Mouse (Mus musculus) T-cell, adult 2 months (primary cell): Measurements from ENCODE around the gene Wnt4.

Experiments
- DNase-seq: peaks from one replicate; pipeline ENCODE4 v3.0.0; 2022; ENCODE audit warnings: low spot score

Wnt4 gene

DNA sequence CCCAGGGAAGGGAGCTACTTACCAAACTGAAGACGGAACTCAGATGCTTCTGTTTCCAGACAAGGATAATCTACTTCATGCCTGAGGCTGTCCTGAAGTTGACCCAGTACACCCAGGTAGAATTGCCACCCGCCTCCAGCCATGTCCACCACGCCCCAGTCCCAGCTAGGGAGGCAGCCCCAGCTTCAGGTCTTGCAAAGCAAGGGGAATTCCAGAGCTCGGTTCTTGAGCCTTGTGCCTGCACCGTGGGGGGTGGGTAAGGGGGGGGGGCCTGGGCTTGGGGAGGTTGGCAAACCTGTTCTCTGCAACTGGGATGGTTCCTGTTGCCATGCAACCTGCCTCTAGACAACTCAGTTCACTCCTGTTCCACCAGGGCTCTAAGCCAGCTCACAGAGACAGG is 2.1 kb downstream of the Wnt4 start:
- DNase-seq, result no peak

DNA sequence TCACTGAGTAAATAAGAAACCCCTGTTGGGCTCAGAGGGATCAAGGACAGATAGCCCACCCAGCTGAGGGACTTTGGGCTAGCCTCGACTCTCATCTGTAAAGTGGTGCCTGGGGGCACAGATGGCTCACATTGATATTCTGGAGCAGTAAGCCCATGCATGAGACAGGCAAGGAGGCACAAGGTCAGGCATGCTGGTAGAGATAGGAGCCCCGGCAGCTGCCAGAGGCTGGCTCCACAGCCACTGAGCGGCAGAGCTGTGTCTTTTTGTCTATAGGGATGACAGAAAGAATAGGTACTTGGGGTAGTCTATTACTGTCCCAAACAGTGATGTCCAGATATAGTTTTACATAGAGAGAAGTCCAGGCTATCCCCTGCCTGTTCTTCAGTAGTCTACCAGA is 4.0 kb downstream of the Wnt4 start:
- no peak for DNase-seq

DNA sequence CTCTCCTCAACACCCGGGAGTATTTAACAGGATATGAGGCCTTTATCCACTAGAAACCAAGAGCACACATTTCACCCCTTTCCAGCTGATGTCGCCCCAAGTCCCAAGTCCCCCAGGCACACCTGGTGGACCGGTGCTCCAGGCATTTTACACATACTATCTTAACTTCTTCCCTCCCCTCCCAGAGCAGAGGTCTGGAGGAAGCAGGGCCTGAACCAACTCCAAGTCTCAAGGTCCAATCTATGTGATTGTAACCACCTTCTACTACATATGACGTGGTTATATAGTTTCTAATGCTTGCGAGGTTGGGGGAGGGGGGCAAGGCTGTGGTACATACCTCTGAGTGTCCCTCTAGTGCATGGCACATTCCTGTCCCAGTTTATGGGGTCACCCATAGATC is 4.8 kb downstream of the Wnt4 start:
- DNase-seq, result no peak

DNA sequence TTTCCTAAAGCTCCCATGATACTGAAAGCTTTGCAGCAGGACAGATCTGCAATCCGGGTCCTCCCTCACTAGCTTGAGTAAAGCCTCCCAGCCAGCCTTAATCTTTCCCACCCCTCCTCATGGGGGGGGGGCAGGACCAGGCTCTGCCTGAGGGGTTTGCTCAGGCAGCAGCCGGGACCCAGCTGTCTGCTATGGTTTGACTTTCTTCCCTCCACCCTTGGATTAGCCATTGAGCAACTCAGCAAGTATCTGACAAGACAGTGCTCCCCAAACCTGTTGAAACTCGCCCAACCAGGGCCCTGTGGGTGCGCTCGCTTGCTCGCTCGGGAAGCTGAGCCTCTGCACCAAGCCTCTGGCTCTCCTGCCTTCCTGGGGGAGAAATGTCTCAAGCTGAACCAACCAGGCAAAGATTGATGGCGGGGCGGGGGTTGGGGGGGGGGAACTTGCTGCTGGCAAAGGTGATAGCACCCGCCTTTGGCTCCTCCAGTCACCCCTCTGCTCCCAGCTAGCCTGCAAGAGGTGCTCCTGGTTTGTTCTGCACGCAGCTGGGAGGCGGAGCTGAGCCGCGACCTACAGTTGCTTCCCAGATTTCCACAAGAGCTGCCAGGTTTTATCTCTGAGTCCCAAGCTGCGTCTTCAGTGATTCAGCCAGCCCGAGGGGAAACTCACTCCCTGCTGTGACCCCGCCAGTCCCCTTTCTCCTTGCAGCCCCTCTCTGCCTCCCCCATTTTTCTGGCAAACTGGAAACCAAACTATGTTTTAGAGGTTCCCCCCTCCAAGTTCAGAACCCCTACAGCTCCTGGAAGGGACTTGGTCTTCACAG is 5.5 kb downstream of the Wnt4 start:
- no peak for DNase-seq

DNA sequence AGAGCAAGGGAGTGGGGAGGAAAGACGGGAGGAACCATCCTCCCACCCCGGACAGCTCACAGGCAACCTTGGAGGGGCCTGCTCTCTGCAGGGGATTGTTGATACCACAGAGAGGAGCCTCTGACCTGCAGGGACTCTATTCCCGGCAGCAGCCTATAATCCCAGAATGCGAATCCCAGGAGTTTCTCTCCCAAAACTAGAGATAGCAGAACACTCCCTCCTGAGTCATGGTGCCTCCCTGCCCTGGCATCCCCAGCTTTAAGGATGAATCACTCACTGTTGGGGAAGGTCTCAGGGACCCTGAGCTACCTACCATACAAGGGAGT is 6.1 kb downstream of the Wnt4 start:
- DNase-seq, result no peak

DNA sequence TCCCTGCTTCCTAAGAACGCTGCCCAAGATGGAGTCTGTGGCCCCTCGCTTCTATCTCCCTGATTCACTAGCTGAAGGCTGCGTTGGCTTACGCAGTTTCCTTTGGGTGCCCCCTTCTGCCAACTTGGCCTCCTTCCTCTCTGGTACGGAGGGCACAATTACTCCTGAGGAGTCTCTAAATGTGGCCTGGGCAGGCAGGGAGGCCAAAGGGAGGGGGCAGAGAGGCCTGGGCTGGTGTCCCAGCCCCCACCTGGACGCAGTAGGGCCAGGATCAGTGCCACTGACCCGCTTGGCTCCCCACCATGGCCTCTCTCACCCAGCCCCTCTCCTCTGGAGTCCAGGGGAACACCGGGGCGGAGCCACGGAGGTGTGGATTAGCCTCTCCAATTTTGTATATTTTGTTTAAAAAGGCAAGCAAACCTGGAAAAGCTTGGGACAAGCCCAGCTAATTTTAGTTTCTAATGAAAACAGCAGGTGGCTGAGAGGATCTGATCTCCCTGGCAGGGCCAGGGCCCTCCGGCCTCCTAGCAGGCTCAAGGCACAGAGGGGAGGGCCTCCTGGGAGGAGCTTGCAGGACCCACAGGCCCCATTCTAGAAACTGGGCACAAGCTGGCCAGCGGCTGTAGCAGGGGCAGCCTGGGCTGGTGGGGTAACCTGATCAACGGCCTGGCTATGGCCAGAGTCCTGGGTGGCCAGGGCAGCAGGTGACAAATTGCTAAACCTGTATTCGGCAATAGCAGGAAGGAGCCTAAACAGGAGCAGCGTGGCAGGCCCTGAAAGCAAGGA is 8.8 kb downstream of the Wnt4 start:
- no peak for DNase-seq

DNA sequence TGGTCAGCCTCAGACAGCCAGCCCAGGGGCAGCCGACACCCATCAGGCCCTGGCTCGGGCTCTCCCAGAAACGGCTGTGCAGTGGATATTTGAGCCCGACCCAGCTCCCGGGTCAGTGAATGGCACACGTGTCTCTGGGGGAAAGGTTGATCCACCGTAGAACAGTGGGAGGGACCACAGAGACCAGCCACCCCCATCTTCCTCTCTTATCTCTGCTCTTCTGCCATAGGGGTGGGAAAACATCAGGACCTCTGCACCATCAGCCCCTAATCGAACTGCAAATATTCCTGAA is 9.3 kb downstream of the Wnt4 start:
- no peak for DNase-seq

DNA sequence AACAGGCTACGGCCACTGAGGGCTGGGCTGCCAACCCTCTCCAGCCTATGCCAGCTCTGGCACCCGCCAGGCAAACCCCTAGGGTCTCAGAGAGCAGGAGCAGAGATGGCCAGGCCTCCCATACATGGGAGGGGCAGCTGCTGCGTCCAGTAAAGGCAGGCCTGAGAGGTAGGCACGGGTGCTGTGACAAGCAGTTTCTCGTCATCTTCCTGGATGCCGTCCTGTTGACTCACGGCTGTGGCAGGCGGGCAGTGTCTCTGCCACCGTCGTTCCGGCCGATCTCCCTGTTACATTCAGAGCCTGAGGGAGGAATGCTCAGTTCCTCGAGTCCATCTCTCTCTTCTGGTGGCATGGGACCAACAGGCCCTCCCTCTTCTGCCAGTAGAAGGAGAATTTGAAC is 9.9 kb downstream of the Wnt4 start:
- DNase-seq, result no peak

DNA sequence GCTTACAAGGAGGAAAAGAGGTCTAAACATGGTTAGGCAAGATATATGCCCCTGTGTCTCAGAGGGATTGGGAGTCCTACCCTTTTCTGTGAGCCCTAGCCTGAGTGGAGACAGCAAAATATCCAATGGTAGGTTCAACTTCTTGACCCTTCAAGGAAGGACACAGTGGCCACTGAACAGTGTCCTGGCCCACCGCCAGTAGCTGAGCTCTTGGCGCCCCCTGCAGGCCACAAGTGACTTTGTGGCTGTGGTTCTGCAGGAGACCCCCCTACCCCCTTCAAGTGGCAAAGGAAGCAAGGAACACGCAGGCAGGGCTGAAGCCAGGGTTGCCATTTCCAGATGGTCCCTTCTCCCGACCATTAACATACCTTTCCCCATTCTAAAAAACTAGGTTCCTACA is 10.5 kb downstream of the Wnt4 start:
- peak; percentile 11 for DNase-seq

DNA sequence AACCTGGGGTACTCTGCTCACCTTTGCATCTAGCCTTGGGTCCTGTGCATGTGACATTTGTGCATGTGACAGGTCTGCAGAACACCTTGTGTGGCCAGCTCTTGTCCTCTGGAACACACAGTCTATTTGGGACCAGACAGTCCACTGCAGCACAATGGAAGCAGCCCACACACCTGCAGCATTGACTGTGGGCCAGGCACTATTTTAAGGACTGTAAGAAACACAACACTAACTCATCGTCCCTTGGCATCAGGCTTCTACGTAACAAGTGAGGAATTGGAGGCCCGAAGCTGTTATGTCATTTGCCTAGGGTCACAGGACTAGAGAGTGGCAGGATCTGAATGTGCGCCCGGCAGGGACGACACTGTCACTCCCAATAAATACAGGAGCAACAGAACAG is 12.4 kb downstream of the Wnt4 start:
- no peak for DNase-seq

DNA sequence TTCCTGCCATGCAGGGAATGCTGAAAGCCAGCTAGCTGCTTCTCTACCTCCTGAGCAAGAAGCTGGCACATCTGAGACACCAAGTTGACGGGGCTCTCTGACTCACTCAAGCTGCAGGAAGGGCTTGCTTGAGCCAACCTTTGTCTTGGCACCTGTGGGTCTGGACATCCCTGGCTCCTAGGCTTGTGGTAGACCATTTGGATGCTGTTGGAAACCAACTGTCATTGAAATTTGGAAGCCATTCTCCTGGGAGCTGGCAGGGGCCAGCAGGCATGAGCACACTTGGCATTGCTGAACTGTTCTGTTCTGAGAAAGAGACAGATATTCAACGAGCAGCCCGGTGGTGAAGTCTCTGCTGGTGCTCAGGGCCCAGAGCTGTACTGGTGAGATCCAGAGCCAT is 13.0 kb downstream of the Wnt4 start:
- DNase-seq, result no peak

DNA sequence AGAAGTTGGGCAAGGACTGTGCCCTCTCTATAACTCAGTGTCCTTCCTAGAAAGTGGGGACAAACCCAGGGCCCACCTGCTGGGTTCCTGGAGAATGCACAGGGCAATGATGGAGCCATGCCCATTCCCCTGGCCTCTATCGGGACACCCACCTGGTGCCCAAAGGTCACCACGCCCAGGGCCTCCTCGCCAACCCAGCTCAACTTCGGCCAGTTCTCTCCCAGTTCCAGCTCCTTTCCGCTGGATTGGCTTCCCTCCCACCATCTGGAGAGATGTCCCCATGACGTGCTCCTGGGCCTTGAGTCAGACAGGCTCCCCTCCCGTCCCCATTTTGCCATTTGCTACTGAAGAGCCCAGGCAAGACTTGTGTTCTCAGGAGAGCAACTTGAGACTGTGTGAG is 15.3 kb downstream of the Wnt4 start:
- no peak for DNase-seq

DNA sequence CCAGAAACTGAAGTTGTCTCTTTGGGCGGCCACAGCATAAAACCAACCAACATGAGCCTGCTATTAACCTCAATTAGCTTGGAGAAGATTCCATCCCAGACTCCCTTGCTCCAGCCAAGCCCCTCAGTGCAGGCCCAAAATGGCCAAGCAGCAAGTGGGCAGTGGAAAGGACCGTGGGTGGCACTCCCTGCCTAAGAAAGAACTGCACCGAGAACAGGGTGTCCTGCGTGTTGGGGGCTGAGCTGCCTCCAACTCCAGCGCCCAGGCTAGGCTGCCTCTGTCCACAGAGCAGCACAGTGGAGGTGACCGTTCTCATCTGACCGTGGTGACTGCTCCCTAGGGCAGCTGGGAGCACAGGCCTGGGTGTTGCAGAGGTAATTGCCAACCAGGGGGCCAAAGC is 16.7 kb downstream of the Wnt4 start:
- no peak for DNase-seq

DNA sequence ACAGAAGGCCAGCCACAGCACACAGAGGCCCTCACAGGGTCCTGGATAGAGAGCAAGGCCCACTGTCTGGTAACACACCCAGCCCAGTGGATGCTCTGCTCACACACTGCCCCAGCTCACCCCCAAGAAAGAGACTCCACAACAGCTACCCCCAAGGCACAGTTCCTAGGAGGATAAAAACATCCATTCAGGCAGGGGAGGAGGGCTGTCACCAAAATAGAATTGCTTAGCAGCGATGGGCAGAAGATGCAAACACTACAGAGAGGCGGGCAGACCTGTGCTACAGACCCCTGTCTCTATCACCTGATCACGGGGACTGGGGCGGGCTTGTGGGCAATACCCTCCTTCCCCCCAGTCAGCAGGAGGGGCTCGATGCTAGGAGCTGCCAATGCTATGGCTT is 17.2 kb downstream of the Wnt4 start:
- DNase-seq, result no peak

DNA sequence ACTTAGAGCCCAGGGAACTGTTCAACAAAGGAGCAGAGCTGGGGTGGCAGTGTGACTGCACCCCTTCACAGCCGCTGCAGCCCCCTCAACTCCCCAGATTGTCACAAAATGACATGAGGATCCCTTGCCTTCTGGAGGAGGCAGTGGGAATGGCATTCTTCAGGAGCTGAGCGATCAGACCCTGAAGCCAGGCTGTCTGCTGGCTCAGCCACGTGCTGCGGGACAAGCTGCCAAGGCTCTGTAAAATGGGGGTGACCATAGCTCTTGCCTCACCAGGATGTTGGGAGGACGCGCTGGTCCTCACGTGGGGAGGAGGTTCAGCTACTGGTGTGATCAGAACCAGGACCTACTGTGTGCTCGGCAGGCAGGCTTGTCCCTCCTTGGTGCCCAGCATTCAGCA is 17.7 kb downstream of the Wnt4 start:
- no peak for DNase-seq

DNA sequence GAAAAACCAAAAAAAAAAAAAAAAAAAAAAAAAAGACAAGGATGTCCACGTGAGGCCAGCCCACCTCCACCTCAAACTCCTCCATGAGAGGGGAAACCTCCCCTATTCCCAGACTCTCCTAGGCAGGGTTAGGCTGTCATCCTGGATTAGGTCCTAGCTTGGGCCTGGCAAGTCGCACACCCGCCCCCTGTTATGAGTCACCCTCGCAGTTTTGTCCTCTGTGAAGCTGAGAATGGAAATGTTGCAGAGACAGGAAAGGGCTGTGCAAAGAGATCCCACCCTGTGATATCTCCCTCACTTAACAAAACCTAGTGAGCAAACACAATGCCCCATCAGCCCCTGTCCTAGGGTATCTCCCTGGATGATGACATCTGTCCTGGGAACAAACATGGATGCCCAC is 20.3 kb downstream of the Wnt4 start:
- DNase-seq, result no peak

DNA sequence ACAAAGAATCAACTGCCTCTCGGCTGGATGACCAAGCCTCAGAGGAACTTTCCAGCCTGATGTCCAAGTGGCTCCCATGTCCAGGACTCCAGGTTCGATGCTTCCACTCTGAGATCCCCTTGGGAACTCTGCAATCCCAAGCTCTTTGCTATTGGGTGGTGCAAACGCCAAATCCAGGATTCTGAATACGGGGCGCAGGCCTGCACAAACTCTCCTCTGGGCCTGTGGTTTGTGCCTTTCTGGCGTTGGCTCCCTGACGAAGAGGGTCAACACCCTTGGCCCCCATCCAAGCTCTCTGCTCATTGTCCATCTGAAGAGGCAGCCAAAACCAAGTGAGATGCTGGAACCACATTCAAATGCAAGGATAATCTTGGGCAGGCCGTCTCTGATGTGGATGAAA is 21.1 kb downstream of the Wnt4 start:
- no peak for DNase-seq

DNA sequence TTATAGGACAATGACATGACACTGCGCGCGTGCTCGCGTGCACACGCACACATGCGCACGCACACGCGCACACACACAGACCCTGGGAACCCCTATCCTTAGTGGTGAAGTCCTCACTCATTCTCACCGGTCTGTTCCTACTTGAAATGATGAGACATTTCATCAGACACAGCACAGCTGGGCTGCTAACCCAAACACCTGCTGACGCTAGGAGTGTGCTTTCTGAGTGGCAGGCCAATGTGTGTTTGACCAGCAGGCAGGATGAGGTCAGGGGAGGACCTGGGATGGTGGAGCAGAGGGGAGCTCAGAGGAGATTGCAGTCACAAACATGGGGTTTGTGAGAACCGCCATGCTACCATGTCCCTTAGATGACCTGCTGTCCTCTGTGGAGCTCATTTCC is 22.9 kb downstream of the Wnt4 start:
- DNase-seq, result no peak

DNA sequence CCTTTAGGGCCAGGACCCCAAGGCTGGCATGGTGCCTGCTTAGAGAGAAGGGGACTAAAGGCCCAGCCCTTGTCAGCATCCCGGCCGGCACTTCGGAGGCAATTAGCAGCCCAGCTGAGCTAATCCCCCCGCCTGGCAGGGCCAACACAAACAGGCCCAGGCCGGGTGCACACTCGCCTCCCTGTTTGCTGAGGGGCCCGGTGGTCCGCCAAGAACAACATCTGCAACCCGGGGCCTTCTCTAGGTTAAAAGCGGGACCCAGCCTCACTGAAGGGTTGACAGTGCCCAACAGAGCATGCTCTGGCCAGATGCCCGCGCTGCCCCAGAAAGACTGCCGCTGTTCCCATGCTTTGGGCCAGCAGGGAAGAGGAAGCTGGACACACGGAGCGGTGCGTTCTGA is 24.3 kb downstream of the Wnt4 start:
- DNase-seq, result no peak

DNA sequence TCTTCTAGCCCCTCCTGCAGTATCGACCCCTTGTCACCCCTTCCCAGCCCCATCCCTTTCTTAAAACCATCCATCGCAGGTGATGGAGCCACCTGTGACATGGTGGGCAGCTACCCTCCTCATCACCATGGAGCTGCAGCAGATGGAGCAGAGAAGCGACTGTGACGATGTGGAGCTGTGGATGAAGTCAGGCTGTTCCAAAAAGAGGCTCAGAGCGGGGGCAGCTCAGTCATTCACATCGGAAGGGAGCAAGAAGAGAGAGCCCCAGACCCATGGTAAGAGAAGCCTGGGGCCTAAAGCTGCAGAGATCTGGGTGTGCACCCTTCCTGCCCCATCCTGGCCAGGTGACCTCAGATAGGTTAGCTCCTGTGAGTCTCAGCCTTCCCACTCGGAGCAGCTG is 26.8 kb downstream of the Wnt4 start:
- DNase-seq, result no peak

DNA sequence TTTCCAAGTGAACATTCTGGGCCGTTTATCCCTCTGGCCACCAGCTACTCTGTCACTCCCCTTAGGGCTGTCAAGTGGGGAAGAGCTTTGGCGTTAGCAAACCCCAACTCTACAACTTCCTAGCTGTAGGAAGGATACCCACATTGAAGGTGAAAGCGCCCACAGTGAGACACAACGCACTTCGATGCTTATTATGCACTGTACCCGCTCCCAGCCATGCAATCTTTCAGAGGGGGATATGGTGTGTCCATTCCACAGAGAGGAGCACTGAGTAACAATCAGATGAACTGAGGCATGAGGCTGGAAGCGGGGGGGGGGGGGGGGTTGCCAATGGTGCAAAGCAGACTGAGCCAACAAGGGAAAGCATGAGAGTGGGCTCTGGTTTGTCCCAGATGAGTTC is 27.8 kb downstream of the Wnt4 start:
- DNase-seq, result no peak

DNA sequence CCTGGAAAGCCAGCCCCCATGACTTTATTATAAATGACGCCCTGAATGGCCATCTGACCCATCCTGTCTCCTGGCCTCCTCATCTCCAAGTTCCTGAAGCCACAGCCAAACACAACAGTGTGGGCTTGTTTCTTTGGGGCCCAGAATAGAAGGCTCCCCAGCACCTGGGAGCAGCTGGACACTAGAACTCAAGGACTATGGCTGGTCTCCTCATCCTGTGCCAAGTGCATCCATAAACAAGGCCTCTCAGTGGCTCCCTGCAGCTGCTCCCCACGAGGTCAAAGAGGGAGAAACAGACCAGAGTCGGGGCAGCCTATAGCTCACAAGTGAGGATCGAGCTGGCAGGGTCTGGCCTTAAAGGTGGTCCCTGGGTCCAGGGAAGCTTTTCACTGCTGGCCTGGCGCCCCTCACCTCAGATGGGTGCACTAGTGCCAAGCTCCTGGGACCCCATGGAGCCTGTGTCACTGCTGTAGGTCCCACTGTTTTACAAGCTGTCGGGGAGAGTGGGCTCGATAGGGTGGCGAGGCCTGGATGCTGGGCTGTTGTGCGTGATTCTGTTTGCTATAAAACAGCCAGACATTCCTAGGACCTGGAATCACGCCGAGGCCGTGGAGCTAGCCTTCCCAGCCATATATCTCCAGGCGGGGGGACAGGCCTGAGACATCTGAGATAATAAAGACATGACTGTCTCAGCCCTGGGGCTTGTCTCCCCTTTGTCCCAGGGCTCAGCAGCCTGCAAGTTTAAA is 28.7 kb downstream of the Wnt4 start:
- no peak for DNase-seq

DNA sequence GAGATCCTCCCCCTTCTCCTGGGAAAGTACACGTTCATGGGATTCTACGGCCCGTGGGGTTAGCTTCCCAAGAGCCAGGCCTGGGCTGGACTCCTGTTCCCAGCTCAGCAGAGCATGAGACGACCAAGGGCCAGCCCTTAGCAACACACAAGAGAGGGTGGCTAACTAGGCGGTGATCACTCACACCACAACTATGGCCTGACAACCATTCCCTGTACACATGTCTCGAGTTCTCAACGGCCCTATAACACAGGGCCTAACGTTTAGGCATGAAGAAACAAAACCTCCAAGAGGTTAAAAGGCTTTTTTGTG is 29.2 kb downstream of the Wnt4 start:
- no peak for DNase-seq
